Mouse (Mus musculus) C2C12 (cell line): Measurements from ENCODE around the gene A630095N17Rik.

Source experiments
- CEBPB ChIP-seq: IDR thresholded peaks from one replicate; pipeline ENCODE4 v1.6.1; 2011; ENCODE audit warnings: low read depth, mild to moderate bottlenecking, control low read depth, moderate library complexity
- CTCF ChIP-seq: IDR thresholded peaks from one replicate; pipeline ENCODE4 v1.5.1; 2011; ENCODE audit not compliant: control insufficient read depth, insufficient read depth, insufficient read length
- FOSL1 ChIP-seq: IDR thresholded peaks from one replicate; pipeline ENCODE4 v1.8.0; 2011; ENCODE audit warnings: mild to moderate bottlenecking, low read length; ENCODE audit not compliant: poor library complexity, insufficient read depth, severe bottlenecking
- MAX ChIP-seq: IDR thresholded peaks from one replicate; pipeline ENCODE4 v1.6.1; 2011; ENCODE audit warnings: mild to moderate bottlenecking, control low read depth
- MYOD1 ChIP-seq: IDR thresholded peaks from one replicate; pipeline ENCODE4 v1.6.1; 2011; ENCODE audit warnings: low read depth; ENCODE audit not compliant: control insufficient read depth, insufficient read length
- MYOG ChIP-seq: IDR thresholded peaks from one replicate; pipeline ENCODE4 v1.6.1; 2011; ENCODE audit not compliant: control insufficient read depth, insufficient read length; ENCODE audit errors: extremely low read depth
- USF1 ChIP-seq: IDR thresholded peaks from one replicate; pipeline ENCODE4 v1.6.1; 2011; ENCODE audit warnings: low read depth, mild to moderate bottlenecking, control low read depth, moderate library complexity

DNA sequence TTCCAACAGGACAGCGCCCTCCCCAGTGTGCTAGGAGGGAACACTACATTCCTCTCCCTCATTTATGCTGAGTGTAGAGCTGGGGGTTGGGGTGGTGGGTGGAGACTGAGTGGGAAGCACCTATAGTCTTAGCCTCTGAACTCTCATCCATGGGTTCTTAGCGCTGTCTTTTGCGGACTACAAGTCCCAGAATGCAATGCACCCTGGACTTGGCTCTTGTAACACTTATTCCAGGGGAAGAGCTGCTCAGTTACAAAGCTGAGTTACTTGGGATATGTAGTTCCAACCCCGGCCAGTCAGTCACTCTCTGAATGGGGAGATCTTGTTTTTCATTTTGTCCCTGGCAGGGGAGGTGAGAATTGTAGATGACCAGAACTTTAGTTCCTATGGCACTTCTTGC, 12.9 kb upstream of the A630095N17Rik start:
- TF ChIP-seq CTCF, result no peak
- TF ChIP-seq MYOG, result no peak
- TF ChIP-seq CEBPB, result no peak
- no peak for TF ChIP-seq USF1
- no peak for TF ChIP-seq FOSL1
- TF ChIP-seq MAX, result no peak
- TF ChIP-seq MYOD1, result no peak
